Mouse (Mus musculus) stomach, embryonic 16.5 days (tissue): ENCODE measurements around the gene Aff3. TPM values are rescaled to one million over a fixed set of nuclear protein-coding genes. Genes with fewer than 3 reads are reported as not detected.

Source experiments
- ATAC-seq: fragments of 200-750 bp; cut with Nextera tagmentation; 2 replicates; pipeline ENCODE4 v1.8.0; 2017; ENCODE audit warnings: moderate number of reproducible peaks, moderate TSS enrichment; ENCODE audit not compliant: insufficient read depth, low FRiP score
- H3K27ac ChIP-seq: fragments of 300-500 bp; sonication (generic); 2 replicates; pipeline ENCODE4 v1.5.1; 2014; ENCODE audit warnings: low read length
- H3K27me3 ChIP-seq: fragments of 300-500 bp; sonication (generic); 2 replicates; pipeline ENCODE4 v1.6.1; 2014; ENCODE audit warnings: low read length, control low read depth, mixed read lengths; ENCODE audit not compliant: control insufficient read depth, insufficient read depth
- H3K36me3 ChIP-seq: fragments of 300-500 bp; sonication (generic); 2 replicates; pipeline ENCODE4 v1.6.1; 2014; ENCODE audit warnings: low read length; ENCODE audit not compliant: control insufficient read depth, insufficient read depth
- H3K4me1 ChIP-seq: fragments of 300-500 bp; sonication (generic); 2 replicates; pipeline ENCODE4 v1.6.1; 2014; ENCODE audit warnings: low read length, control low read depth, mixed read lengths; ENCODE audit not compliant: control insufficient read depth, insufficient read depth
- H3K4me2 ChIP-seq: fragments of 300-500 bp; sonication (generic); 2 replicates; pipeline ENCODE4 v1.6.1; 2014; ENCODE audit warnings: low read depth, low read length, mixed read lengths
- H3K4me3 ChIP-seq: fragments of 300-500 bp; sonication (generic); replicated peaks from 2 replicates; pipeline ENCODE4 v1.5.1; 2014; ENCODE audit warnings: mild to moderate bottlenecking, low read length
- H3K9ac ChIP-seq: fragments of 300-500 bp; sonication (generic); 2 replicates; pipeline ENCODE4 v1.6.1; 2014; ENCODE audit warnings: low read length
- H3K9me3 ChIP-seq: fragments of 300-500 bp; sonication (generic); replicated peaks from 2 replicates; pipeline ENCODE4 v1.6.1; 2016; ENCODE audit warnings: low read length, control low read depth; ENCODE audit not compliant: control insufficient read depth
- WGBS: fragments of 180-500 bp; shearing (Covaris S2); extraction: QIAGEN DNeasy Blood & Tissue Kit; methylation state at CpG from one replicate; pipeline ENCODE4 v1.1.7; 2014; 5-methylcytosine and 5-hydroxymethylcytosine counted together
- polyA plus RNA-seq: library from polyadenylated mRNA; unstranded; fragments of >200 nt; fragmentation: Nextera tagmentation; extraction: Ambion mirVana; gene quantifications from 2 replicates; pipeline ENCODE4 v1.2.1, GENCODE M21; 2015

Gene Aff3
- polyA plus RNA-seq, 1 experiment from 2014 or later: 3.0 TPM

- no peaks in the 10 kb centered on the region for H3K27me3 ChIP-seq
- H3K4me3 ChIP-seq: no peak overlapping the region
- H3K27ac ChIP-seq: peak overlapping the region; percentile 63
- 70% methylated on average over 2 of the region's 2 CpGs for WGBS
- H3K4me1 ChIP-seq: peaks cover 7% of the 10 kb centered on the region; the same call in 1 of the 2 replicates
- H3K9ac ChIP-seq: no peak overlapping the region
- H3K9me3 ChIP-seq: no peaks in the 10 kb centered on the region
- H3K36me3 ChIP-seq: no peaks in the 10 kb centered on the region
- ATAC-seq: no peak
- no peak overlapping the region for H3K4me2 ChIP-seq
Observed at GRCm38 (mm10) chr1:38320971-38321305, 343.8 kb downstream of the Aff3 start.

- Histone ChIP-seq H3K27ac (peak overlapping the region; percentile 63), H3K9ac (no peak overlapping the region), H3K9me3 (no peaks in the 10 kb centered on the region), H3K4me2 (no peak overlapping the region), H3K4me1 (peaks cover 7% of the 10 kb centered on the region; the same call in 1 of the 2 replicates), H3K36me3 (no peaks in the 10 kb centered on the region), H3K27me3 (no peaks in the 10 kb centered on the region), H3K4me3 (no peak overlapping the region)
- no peak for ATAC-seq
- 67% methylated on average over 16 of the region's 16 CpGs for WGBS
Observed at GRCm38 (mm10) chr1:38320126-38320970, 344.4 kb downstream of the Aff3 start.

DNA sequence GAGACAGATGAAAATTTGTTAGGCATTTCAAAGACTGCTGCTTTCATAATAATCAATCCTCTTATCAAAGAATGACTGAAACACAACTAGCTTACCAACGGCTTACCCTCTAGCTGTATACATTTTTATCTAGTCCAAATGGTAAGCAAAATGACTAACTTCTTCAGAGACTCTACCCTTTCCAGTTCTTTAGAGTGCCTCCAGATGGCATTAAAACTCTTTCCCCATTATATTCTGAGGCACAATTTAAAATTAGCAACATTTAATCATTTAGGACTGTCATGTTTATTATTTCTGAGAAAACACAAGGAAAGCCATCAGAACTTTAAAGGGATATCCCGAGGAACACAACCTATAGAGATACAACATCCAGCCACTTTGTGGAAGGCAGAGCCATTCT lies 346.1 kb downstream of the Aff3 start:
- no peaks in the 10 kb centered on the region for H3K27me3 ChIP-seq
- H3K4me1 ChIP-seq: peaks cover 7% of the 10 kb centered on the region; the same call in 1 of the 2 replicates
- H3K4me3 ChIP-seq: no peak overlapping the region
- no peak for ATAC-seq
- H3K36me3 ChIP-seq: no peaks in the 10 kb centered on the region
- H3K9ac ChIP-seq: no peak overlapping the region
- H3K9me3 ChIP-seq: no peaks in the 10 kb centered on the region
- H3K4me2 ChIP-seq: no peak overlapping the region
- WGBS: 57% methylated on average over 2 of the region's 2 CpGs
- H3K27ac ChIP-seq: no peak overlapping the region

GRCm38 (mm10) chr1:38315992-38316391 lies 348.8 kb downstream of the Aff3 start:
- Histone ChIP-seq H3K36me3 (no peaks in the 10 kb centered on the region), H3K4me2 (no peak overlapping the region), H3K4me3 (no peak overlapping the region), H3K9me3 (no peaks in the 10 kb centered on the region), H3K27ac (no peak overlapping the region), H3K27me3 (no peaks in the 10 kb centered on the region), H3K4me1 (peaks cover 4% of the 10 kb centered on the region; the same call in 1 of the 2 replicates), H3K9ac (no peak overlapping the region)
- no peak for ATAC-seq
- WGBS: 78% methylated on average over 4 of the region's 4 CpGs

- Histone ChIP-seq H3K27me3 (no peaks in the 10 kb centered on the region), H3K36me3 (no peaks in the 10 kb centered on the region), H3K9me3 (no peaks in the 10 kb centered on the region), H3K4me2 (no peak overlapping the region), H3K4me1 (0 out of 2 replicates have a peak, but pooled peaks cover 3% of the 10 kb centered on the region), H3K9ac (no peak overlapping the region), H3K4me3 (no peak overlapping the region), H3K27ac (no peak overlapping the region)
- WGBS: 86% methylated on average over 8 of the region's 8 CpGs
- no peak for ATAC-seq
Observed at GRCm38 (mm10) chr1:38310496-38310895, 354.3 kb downstream of the Aff3 start.

- Histone ChIP-seq H3K9me3 (no peaks in the 10 kb centered on the region), H3K4me3 (no peak overlapping the region), H3K9ac (no peak overlapping the region), H3K27me3 (no peaks in the 10 kb centered on the region), H3K36me3 (no peaks in the 10 kb centered on the region), H3K4me2 (no peak overlapping the region), H3K27ac (no peak overlapping the region), H3K4me1 (0 out of 2 replicates have a peak, but pooled peaks cover 3% of the 10 kb centered on the region)
- WGBS: 86% methylated on average over 4 of the region's 4 CpGs
- ATAC-seq: no peak
Observed at GRCm38 (mm10) chr1:38310076-38310475, 354.7 kb downstream of the Aff3 start.

DNA sequence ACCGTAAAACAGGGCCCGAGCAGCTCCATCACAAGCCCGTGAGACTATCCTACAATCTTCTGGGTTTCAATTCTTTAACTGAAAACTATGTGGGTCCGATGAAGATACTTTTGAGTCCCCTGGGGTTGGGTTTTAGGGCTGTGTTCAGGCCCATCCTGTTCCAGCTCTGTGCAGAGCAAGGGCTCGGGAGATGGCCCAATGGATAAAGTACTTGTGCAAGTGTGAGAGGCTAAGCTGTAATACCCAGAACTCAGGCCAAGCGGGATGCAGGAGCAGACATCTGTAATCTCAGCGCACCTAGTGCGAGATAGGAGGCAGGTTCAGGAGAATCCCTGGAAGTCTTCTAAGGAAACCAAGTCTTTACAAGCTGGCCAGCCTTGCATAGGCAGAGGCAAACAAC lies 355.4 kb downstream of the Aff3 start:
- 89% methylated on average over 8 of the region's 8 CpGs for WGBS
- H3K27ac ChIP-seq: no peak overlapping the region
- no peaks in the 10 kb centered on the region for H3K9me3 ChIP-seq
- H3K4me2 ChIP-seq: no peak overlapping the region
- 0 out of 2 replicates have a peak, but pooled peaks cover 3% of the 10 kb centered on the region for H3K4me1 ChIP-seq
- H3K9ac ChIP-seq: no peak overlapping the region
- H3K36me3 ChIP-seq: no peaks in the 10 kb centered on the region
- no peak overlapping the region for H3K4me3 ChIP-seq
- H3K27me3 ChIP-seq: no peaks in the 10 kb centered on the region
- no peak for ATAC-seq

DNA sequence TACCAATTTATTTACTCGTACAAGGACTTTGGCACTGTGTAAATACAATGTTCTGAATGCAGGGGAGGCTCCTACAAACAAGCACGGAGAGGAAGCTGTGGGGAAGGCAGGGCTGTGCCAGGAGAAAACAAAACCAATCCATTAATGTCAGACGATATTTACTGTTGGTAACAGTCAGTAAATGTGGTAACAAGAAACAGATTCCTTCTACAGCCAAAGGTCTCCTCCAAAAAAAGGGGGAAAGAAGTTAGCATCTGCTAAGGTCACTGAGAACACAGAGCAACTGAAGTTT lies 356.1 kb downstream of the Aff3 start:
- Histone ChIP-seq H3K9me3 (no peaks in the 10 kb centered on the region), H3K4me3 (no peak overlapping the region), H3K27me3 (no peaks in the 10 kb centered on the region), H3K9ac (no peak overlapping the region), H3K36me3 (no peaks in the 10 kb centered on the region), H3K4me1 (0 out of 2 replicates have a peak, but pooled peaks cover 3% of the 10 kb centered on the region), H3K27ac (no peak overlapping the region), H3K4me2 (no peak overlapping the region)
- 38% methylated on average over 3 of the region's 3 CpGs for WGBS
- no peak for ATAC-seq

GRCm38 (mm10) chr1:38307821-38308704 lies 356.7 kb downstream of the Aff3 start:
- WGBS: 65% methylated on average over 7 of the region's 7 CpGs
- no peaks in the 10 kb centered on the region for H3K27me3 ChIP-seq
- H3K4me1 ChIP-seq: 0 out of 2 replicates have a peak, but pooled peaks cover 3% of the 10 kb centered on the region
- H3K36me3 ChIP-seq: no peaks in the 10 kb centered on the region
- no peaks in the 10 kb centered on the region for H3K9me3 ChIP-seq
- peak overlapping the region; percentile 7; the same call in 1 of the 2 replicates for H3K27ac ChIP-seq
- no peak overlapping the region for H3K4me3 ChIP-seq
- no peak overlapping the region for H3K4me2 ChIP-seq
- ATAC-seq: peak; percentile 74; the same call in 1 of the 2 replicates
- H3K9ac ChIP-seq: no peak overlapping the region
